Mouse (Mus musculus) liver, adult 2 months (tissue): ENCODE data around the gene Mcrip1. TPM values are rescaled to one million over a fixed set of nuclear protein-coding genes. Genes with fewer than 3 reads are reported as not detected.
"Not testable (repeated sequence)": the region's sequence is repeated elsewhere in the genome, so short reads cannot be mapped to it uniquely, and the experiment has no call there.

Source experiments
- DNase-seq: peaks from one replicate; pipeline ENCODE4 v3.0.0-alpha.2; 2011; ENCODE audit warnings: low read depth, low spot score; ENCODE audit errors: extremely low read depth
- H3K27ac ChIP-seq: fragments of 200-500 bp; replicated peaks from 2 replicates; pipeline ENCODE4 v1.5.1; 2012; ENCODE audit warnings: low read depth, mild to moderate bottlenecking, control low read depth, inconsistent platforms, low read length; ENCODE audit not compliant: insufficient read depth
- H3K27me3 ChIP-seq: fragments of 200-500 bp; 2 replicates; pipeline ENCODE4 v1.6.1; 2012; ENCODE audit warnings: mild to moderate bottlenecking, moderate library complexity, low read length, inconsistent platforms; ENCODE audit not compliant: control insufficient read depth, insufficient read depth
- H3K36me3 ChIP-seq: fragments of 200-500 bp; 2 replicates; pipeline ENCODE4 v1.6.1; 2012; ENCODE audit warnings: low read length, inconsistent platforms; ENCODE audit not compliant: control insufficient read depth, insufficient read depth
- H3K4me1 ChIP-seq: fragments of 200-500 bp; 2 replicates; pipeline ENCODE4 v1.6.1; 2011; ENCODE audit warnings: low read length; ENCODE audit not compliant: control insufficient read depth, insufficient read depth
- H3K4me3 ChIP-seq: fragments of 200-500 bp; 2 replicates; pipeline ENCODE4 v1.5.1; 2011; ENCODE audit warnings: low read depth, mild to moderate bottlenecking, control low read depth, low read length, moderate library complexity; ENCODE audit not compliant: insufficient read depth
- H3K79me2 ChIP-seq: fragments of 200-500 bp; 2 replicates; pipeline ENCODE4 v1.6.1; 2012; ENCODE audit warnings: inconsistent platforms, mild to moderate bottlenecking, low read length, moderate library complexity; ENCODE audit not compliant: control insufficient read depth, insufficient read depth
- H3K9ac ChIP-seq: fragments of 200-500 bp; 2 replicates; pipeline ENCODE4 v1.6.1; 2012; ENCODE audit warnings: low read depth, mild to moderate bottlenecking, control low read depth, inconsistent platforms, low read length
- CTCF ChIP-seq: fragments of 200-500 bp; IDR thresholded peaks from 2 replicates; pipeline ENCODE4 v1.5.1; 2011; ENCODE audit warnings: low read depth, low read length, control low read depth
- POLR2A ChIP-seq: fragments of 200-500 bp; IDR thresholded peaks from 2 replicates; pipeline ENCODE4 v1.6.1; 2011; ENCODE audit warnings: low read length, control low read depth; ENCODE audit not compliant: insufficient read depth; ENCODE audit errors: extremely low read depth
- WGBS: fragments of 180-500 bp; shearing (Covaris S2); methylation state at CpG from one replicate; pipeline ENCODE4 v1.1.7; 2018; 5-methylcytosine and 5-hydroxymethylcytosine counted together
- polyA plus RNA-seq: library from polyadenylated mRNA; depleted of rRNA; stranded (reverse); fragments of >200 nt; gene quantifications from 2 replicates; pipeline ENCODE4 v1.2.3, GENCODE M21; 2012
- total RNA-seq: library from RNA; depleted of rRNA; stranded (reverse); fragments of >200 nt; gene quantifications from 2 replicates; pipeline ENCODE4 v1.2.3, GENCODE M21; 2014

Gene Mcrip1
- total and polyA plus RNA-seq, 2 experiments = 11.7 to 44.4 TPM

- H3K27me3 ChIP-seq = no peaks in the 10 kb centered on the region
- WGBS = 92% methylated on average over 1 of the region's 1 CpGs
- peaks cover 6% of the 10 kb centered on the region for H3K36me3 ChIP-seq
Measured at GRCm38 (mm10) chr11:120583937-120584336, 34.4 kb upstream of the Mcrip1 start.

GRCm38 (mm10) chr11:120582982-120583293 lies 33.4 kb upstream of the Mcrip1 start:
- not testable (repeated sequence) for H3K27me3 ChIP-seq, H3K4me3 ChIP-seq, H3K36me3 ChIP-seq, H3K27ac ChIP-seq, DNase-seq, H3K9ac ChIP-seq
- peaks cover 14% of the 10 kb centered on the region; the same call in 1 of the 2 replicates for H3K79me2 ChIP-seq
- WGBS = 89% methylated on average over 2 of the region's 2 CpGs
- peaks cover 26% of the 10 kb centered on the region for H3K4me1 ChIP-seq

More at GRCm38 (mm10) chr11:120583937-120584336, 34.4 kb upstream of the Mcrip1 start:
- TF ChIP-seq POLR2A = no peak
- TF ChIP-seq CTCF = no peak
- Histone ChIP-seq H3K4me3 (no peak overlapping the region), H3K4me1 (peaks cover 20% of the 10 kb centered on the region), H3K27ac (no peak overlapping the region), H3K79me2 (peaks cover 8% of the 10 kb centered on the region; the same call in 1 of the 2 replicates), H3K9ac (no peak overlapping the region)
- no peak for DNase-seq

GRCm38 (mm10) chr11:120582268-120582981 lies 32.9 kb upstream of the Mcrip1 start:
- Histone ChIP-seq H3K36me3 (no peaks in the 10 kb centered on the region; the same call in 1 of the 2 replicates), H3K4me1 (peaks cover 26% of the 10 kb centered on the region), H3K4me3 (peak overlapping the region; percentile 87; the same call in 1 of the 2 replicates), H3K27ac (peak overlapping the region; percentile 100), H3K9ac (peak overlapping the region; percentile 96), H3K27me3 (no peaks in the 10 kb centered on the region), H3K79me2 (peaks cover 14% of the 10 kb centered on the region; the same call in 1 of the 2 replicates)
- no peak for DNase-seq
- peak; percentile 48 for TF ChIP-seq CTCF
- TF ChIP-seq POLR2A = no peak
- 62% methylated on average over 8 of the region's 8 CpGs for WGBS

- Histone ChIP-seq H3K9ac (peak within 1 kb of the TSS; percentile 96), H3K4me1 (peaks cover 26% of the 10 kb centered on the region), H3K4me3 (peak within 1 kb of the TSS; percentile 87), H3K79me2 (peaks cover 14% of the 10 kb centered on the region; the same call in 1 of the 2 replicates), H3K27ac (peak within 1 kb of the TSS; percentile 100), H3K36me3 (no peaks in the 10 kb centered on the region; the same call in 1 of the 2 replicates), H3K27me3 (no peaks in the 10 kb centered on the region)
- 3% methylated on average over 74 of the region's 75 CpGs for WGBS
- peak; percentile 84 for TF ChIP-seq POLR2A
- peak; percentile 46 for TF ChIP-seq CTCF
- DNase-seq = peak; percentile 52
Measured at GRCm38 (mm10) chr11:120581490-120582267, 32.2 kb upstream of the Mcrip1 start, which contains the start of gene Arhgdia. Arhgdia (minus strand) TSS chr11:120581624.

- DNase-seq = no peak
- TF ChIP-seq POLR2A (0 out of 2 replicates have a peak, but pooled peaks have one; percentile 33), CTCF (no peak)
- H3K9ac ChIP-seq = peak overlapping the region; percentile 96
- H3K79me2 ChIP-seq = peaks cover 14% of the 10 kb centered on the region; the same call in 1 of the 2 replicates
- peak overlapping the region; percentile 87 for H3K4me3 ChIP-seq
- H3K36me3 ChIP-seq = no peaks in the 10 kb centered on the region; the same call in 1 of the 2 replicates
- WGBS = 3% methylated on average over 44 of the region's 44 CpGs
- H3K27ac ChIP-seq = peak overlapping the region; percentile 100
- peaks cover 29% of the 10 kb centered on the region for H3K4me1 ChIP-seq
- no peaks in the 10 kb centered on the region for H3K27me3 ChIP-seq
Measured at GRCm38 (mm10) chr11:120580871-120581331, 31.4 kb upstream of the Mcrip1 start.
